Mouse (Mus musculus) E14TG2a.4 (cell line): ENCODE measurements around the gene Rabif.

ENCODE experiments used
- H3K27me3 ChIP-seq: 2 replicates; pipeline ENCODE4 v1.6.1; 2014; ENCODE audit warnings: low read length, control low read depth; ENCODE audit not compliant: insufficient read depth
- H3K36me3 ChIP-seq: 2 replicates; pipeline ENCODE4 v1.6.1; 2014; ENCODE audit warnings: low read length, control low read depth; ENCODE audit not compliant: insufficient read depth
- H3K4me1 ChIP-seq: replicated peaks from 2 replicates; pipeline ENCODE4 v1.6.1; 2014; ENCODE audit warnings: low read depth, low read length, control low read depth
- H3K4me3 ChIP-seq: replicated peaks from 2 replicates; pipeline ENCODE4 v1.5.1; 2014; ENCODE audit warnings: mild to moderate bottlenecking, low read length
- H3K9me3 ChIP-seq: 2 replicates; pipeline ENCODE4 v1.6.1; 2014; ENCODE audit warnings: low read length, control low read depth
- CTCF ChIP-seq: conservative IDR thresholded peaks from 2 replicates; pipeline ENCODE4 v1.5.1; 2014; ENCODE audit warnings: low read length
- NANOG ChIP-seq: IDR thresholded peaks from 2 replicates; pipeline ENCODE4 v1.6.1; 2014; ENCODE audit warnings: borderline replicate concordance, low read length, mixed read lengths
- POU5F1 ChIP-seq: IDR thresholded peaks from 2 replicates; pipeline ENCODE4 v1.6.1; 2014; ENCODE audit warnings: low read length, borderline replicate concordance

Rabif gene

GRCm38 (mm10) chr1:134552396-134552795 lies 57.9 kb downstream of the Rabif start:
- H3K4me3 ChIP-seq, result no peak overlapping the region
- H3K9me3 ChIP-seq, result no peaks in the 10 kb centered on the region
- peaks cover 83% of the 10 kb centered on the region for H3K4me1 ChIP-seq
- no peaks in the 10 kb centered on the region for H3K36me3 ChIP-seq
- TF ChIP-seq CTCF (no peak), POU5F1 (no peak), NANOG (no peak)
- no peaks in the 10 kb centered on the region for H3K27me3 ChIP-seq

- no peaks in the 10 kb centered on the region for H3K9me3 ChIP-seq
- peak overlapping the region; percentile 84 for H3K4me3 ChIP-seq
- H3K27me3 ChIP-seq, result no peaks in the 10 kb centered on the region
- H3K36me3 ChIP-seq, result no peaks in the 10 kb centered on the region
- peaks cover 77% of the 10 kb centered on the region for H3K4me1 ChIP-seq
- TF ChIP-seq CTCF (no peak), POU5F1 (no peak), NANOG (no peak)
These were observed 60.9 kb downstream of the Rabif start for GRCm38 (mm10) chr1:134555240-134555870.

- Histone ChIP-seq H3K4me3 (peak overlapping the region; percentile 84), H3K4me1 (peaks cover 70% of the 10 kb centered on the region), H3K36me3 (no peaks in the 10 kb centered on the region), H3K27me3 (no peaks in the 10 kb centered on the region), H3K9me3 (no peaks in the 10 kb centered on the region)
- no peak for TF ChIP-seq CTCF
- no peak for TF ChIP-seq NANOG
- TF ChIP-seq POU5F1, result no peak
These were observed 61.6 kb downstream of the Rabif start for GRCm38 (mm10) chr1:134555871-134556670.

GRCm38 (mm10) chr1:134556671-134557218 lies 62.3 kb downstream of the Rabif start:
- no peak for TF ChIP-seq CTCF
- no peak for TF ChIP-seq NANOG
- no peak for TF ChIP-seq POU5F1
- H3K9me3 ChIP-seq, result no peaks in the 10 kb centered on the region

More at GRCm38 (mm10) chr1:134556671-134557218, 62.3 kb downstream of the Rabif start:
- Histone ChIP-seq H3K36me3 (no peaks in the 10 kb centered on the region; the same call in 1 of the 2 replicates), H3K27me3 (no peaks in the 10 kb centered on the region), H3K4me3 (peak overlapping the region; percentile 84), H3K4me1 (peaks cover 66% of the 10 kb centered on the region)
